Mouse (Mus musculus): ENCODE measurements around the gene Olfr1335.
"Not testable (repeated sequence)": the region's sequence is repeated elsewhere in the genome, so short reads cannot be mapped to it uniquely, and the experiment has no call there.

Gene Olfr1335

GRCm38 (mm10) chr4:118809844-118810243, at the start of gene Olfr1335:
Gene Olfr1335, minus strand, starts transcription at chr4:118809944.
- in situ Hi-C loops (cut with MboI, MseI): loop anchor here in 1 of 2 experiments (10.0 kb wide), 1 partner anchor 1075 kb away; no protein-coding TSS in a partner anchor

GRCm38 (mm10) chr4:118836179-118836578, 26.4 kb upstream of the Olfr1335 start, which contains the start of gene Olfr1333:
Gene Olfr1333, minus strand, starts transcription at chr4:118836279.
- in situ Hi-C loops (cut with MboI, MseI): no loop called here

GRCm38 (mm10) chr4:118818921-118819320, 9.2 kb upstream of the Olfr1335 start:
- in situ Hi-C loops (cut with MboI, MseI): no loop called here

GRCm38 (mm10) chr4:118792796-118793195, 16.9 kb downstream of the Olfr1335 start:
- in situ Hi-C loops (cut with MboI, MseI): not testable (repeated sequence)

GRCm38 (mm10) chr4:118782486-118782885, 27.3 kb downstream of the Olfr1335 start, which contains the start of gene Olfr1337:
Gene Olfr1337, minus strand, starts transcription at chr4:118782586.
- in situ Hi-C loops (cut with MboI, MseI): no loop called here
